Mouse (Mus musculus) heart, embryonic 11.5 days (tissue): Measurements from ENCODE around the gene Rae1. TPM values are rescaled to one million over a fixed set of nuclear protein-coding genes. Genes with fewer than 3 reads are reported as not detected.

Experiments used
- ATAC-seq: fragments of 200-750 bp; cut with Nextera tagmentation; replicated peaks from 2 replicates; pipeline ENCODE4 v1.8.0; 2017; ENCODE audit warnings: moderate library complexity; ENCODE audit not compliant: insufficient number of reproducible peaks, low FRiP score, low TSS enrichment
- H3K27ac ChIP-seq: fragments of 300-500 bp; sonication (generic); 2 replicates; pipeline ENCODE4 v1.5.1; 2014; ENCODE audit warnings: mild to moderate bottlenecking, low read depth, low read length
- H3K27me3 ChIP-seq: fragments of 300-500 bp; sonication (generic); 2 replicates; pipeline ENCODE4 v1.6.1; 2014; ENCODE audit warnings: mild to moderate bottlenecking, low read length, mixed read lengths; ENCODE audit not compliant: control insufficient read depth, insufficient read depth
- H3K36me3 ChIP-seq: fragments of 300-500 bp; sonication (generic); 2 replicates; pipeline ENCODE4 v1.6.1; 2014; ENCODE audit warnings: mild to moderate bottlenecking, low read length, moderate library complexity, mixed read lengths; ENCODE audit not compliant: control insufficient read depth, insufficient read depth
- H3K4me1 ChIP-seq: fragments of 300-500 bp; sonication (generic); 2 replicates; pipeline ENCODE4 v1.6.1; 2014; ENCODE audit warnings: low read length; ENCODE audit not compliant: control insufficient read depth, insufficient read depth
- H3K4me2 ChIP-seq: fragments of 300-500 bp; sonication (generic); 2 replicates; pipeline ENCODE4 v1.6.1; 2014; ENCODE audit warnings: mild to moderate bottlenecking, moderate library complexity
- H3K4me3 ChIP-seq: fragments of 300-500 bp; sonication (generic); 2 replicates; pipeline ENCODE4 v1.5.1; 2014; ENCODE audit warnings: low read depth, low read length
- H3K9ac ChIP-seq: fragments of 300-500 bp; sonication (generic); 2 replicates; pipeline ENCODE4 v1.6.1; 2014; ENCODE audit warnings: mild to moderate bottlenecking, low read depth, low read length, moderate library complexity
- H3K9me3 ChIP-seq: fragments of 300-500 bp; sonication (generic); replicated peaks from 2 replicates; pipeline ENCODE4 v1.6.1; 2016; ENCODE audit warnings: low read length; ENCODE audit not compliant: control insufficient read depth
- WGBS: fragments of 180-500 bp; shearing (Covaris S2); extraction: QIAGEN DNeasy Blood & Tissue Kit; methylation state at CpG from one replicate; pipeline ENCODE4 v1.1.7; 2014; ENCODE audit not compliant: insufficient replicate concordance; 5-methylcytosine and 5-hydroxymethylcytosine counted together
- polyA plus RNA-seq: library from polyadenylated mRNA; unstranded; fragments of >200 nt; fragmentation: Nextera tagmentation; extraction: Ambion mirVana; gene quantifications from 2 replicates; pipeline ENCODE4 v1.2.1, GENCODE M21; 2014

The Rae1 gene
- polyA plus RNA-seq, 1 experiment from 2014 or later = 114 TPM

GRCm38 (mm10) chr2:172965249-172965648 lies 34.7 kb upstream of the Rae1 start:
- no peak overlapping the region for H3K27ac ChIP-seq
- no peaks in the 10 kb centered on the region for H3K36me3 ChIP-seq
- WGBS = 34% methylated on average over 11 of the region's 11 CpGs
- no peaks in the 10 kb centered on the region for H3K27me3 ChIP-seq
- H3K9ac ChIP-seq = no peak overlapping the region; the same call in 1 of the 2 replicates
- peaks cover 4% of the 10 kb centered on the region; the same call in 1 of the 2 replicates for H3K4me1 ChIP-seq
- no peaks in the 10 kb centered on the region for H3K9me3 ChIP-seq
- no peak overlapping the region for H3K4me2 ChIP-seq
- no peak for ATAC-seq
- H3K4me3 ChIP-seq = no peak overlapping the region

GRCm38 (mm10) chr2:172966480-172966879 lies 33.4 kb upstream of the Rae1 start:
- H3K4me1 ChIP-seq = peaks cover 4% of the 10 kb centered on the region; the same call in 1 of the 2 replicates
- no peaks in the 10 kb centered on the region for H3K36me3 ChIP-seq
- H3K4me3 ChIP-seq = no peak overlapping the region
- H3K27ac ChIP-seq = no peak overlapping the region
- no peaks in the 10 kb centered on the region for H3K27me3 ChIP-seq
- H3K9me3 ChIP-seq = no peaks in the 10 kb centered on the region
- H3K9ac ChIP-seq = no peak overlapping the region
- H3K4me2 ChIP-seq = no peak overlapping the region
- 76% methylated on average over 5 of the region's 5 CpGs for WGBS
- ATAC-seq = no peak

- Histone ChIP-seq H3K36me3 (no peaks in the 10 kb centered on the region), H3K4me3 (no peak overlapping the region), H3K27me3 (no peaks in the 10 kb centered on the region), H3K4me2 (no peak overlapping the region), H3K9me3 (no peaks in the 10 kb centered on the region), H3K4me1 (peaks cover 4% of the 10 kb centered on the region; the same call in 1 of the 2 replicates), H3K9ac (no peak overlapping the region), H3K27ac (no peak overlapping the region)
- WGBS = 92% methylated on average over 2 of the region's 2 CpGs
- no peak for ATAC-seq
Measured at GRCm38 (mm10) chr2:172971865-172972264, 28.1 kb upstream of the Rae1 start.

- 19% methylated on average over 7 of the region's 7 CpGs for WGBS
- no peak for ATAC-seq
- H3K4me2 ChIP-seq = no peak overlapping the region
- no peak overlapping the region for H3K9ac ChIP-seq
- H3K4me1 ChIP-seq = peaks cover 16% of the 10 kb centered on the region
- H3K36me3 ChIP-seq = no peaks in the 10 kb centered on the region
- no peaks in the 10 kb centered on the region for H3K9me3 ChIP-seq
- H3K27me3 ChIP-seq = no peaks in the 10 kb centered on the region
- no peak overlapping the region for H3K4me3 ChIP-seq
- no peak overlapping the region for H3K27ac ChIP-seq
Measured at GRCm38 (mm10) chr2:172973806-172974565, 25.9 kb upstream of the Rae1 start.

- Histone ChIP-seq H3K9me3 (no peaks in the 10 kb centered on the region), H3K4me2 (no peak overlapping the region), H3K4me1 (peaks cover 16% of the 10 kb centered on the region), H3K4me3 (no peak overlapping the region), H3K9ac (no peak overlapping the region), H3K27ac (no peak overlapping the region), H3K36me3 (no peaks in the 10 kb centered on the region), H3K27me3 (no peaks in the 10 kb centered on the region)
- 41% methylated on average over 7 of the region's 7 CpGs for WGBS
- no peak; the same call in 1 of the 2 replicates for ATAC-seq
Measured at GRCm38 (mm10) chr2:172974701-172975100, 25.2 kb upstream of the Rae1 start.

- H3K4me2 ChIP-seq = no peak overlapping the region
- H3K27ac ChIP-seq = no peak overlapping the region
- H3K9me3 ChIP-seq = no peaks in the 10 kb centered on the region
- no peaks in the 10 kb centered on the region for H3K36me3 ChIP-seq
- peaks cover 16% of the 10 kb centered on the region for H3K4me1 ChIP-seq
- H3K9ac ChIP-seq = no peak overlapping the region
- ATAC-seq = no peak
- WGBS = 66% methylated on average over 6 of the region's 6 CpGs
- no peaks in the 10 kb centered on the region for H3K27me3 ChIP-seq
- no peak overlapping the region for H3K4me3 ChIP-seq
Measured at GRCm38 (mm10) chr2:172975159-172975558, 24.8 kb upstream of the Rae1 start.

GRCm38 (mm10) chr2:172976661-172977238 lies 23.2 kb upstream of the Rae1 start:
- H3K4me1 ChIP-seq = peaks cover 16% of the 10 kb centered on the region
- H3K4me3 ChIP-seq = no peak overlapping the region
- H3K27me3 ChIP-seq = no peaks in the 10 kb centered on the region
- 0 out of 2 replicates have a peak overlapping the region, but pooled peaks have one; percentile 49 for H3K9ac ChIP-seq
- H3K4me2 ChIP-seq = peak overlapping the region; percentile 52
- H3K9me3 ChIP-seq = no peaks in the 10 kb centered on the region
- H3K36me3 ChIP-seq = no peaks in the 10 kb centered on the region
- ATAC-seq = 0 out of 2 replicates have a peak, but pooled peaks have one; percentile 3
- WGBS = 22% methylated on average over 7 of the region's 7 CpGs
- H3K27ac ChIP-seq = no peak overlapping the region

- no peak for ATAC-seq
- peaks cover 16% of the 10 kb centered on the region for H3K4me1 ChIP-seq
- no peaks in the 10 kb centered on the region for H3K9me3 ChIP-seq
- WGBS = 17% methylated on average over 14 of the region's 14 CpGs
- no peaks in the 10 kb centered on the region for H3K36me3 ChIP-seq
- no peaks in the 10 kb centered on the region for H3K27me3 ChIP-seq
- 0 out of 2 replicates have a peak within 1 kb of the TSS, but pooled peaks have one; percentile 5 for H3K4me3 ChIP-seq
- H3K9ac ChIP-seq = peak within 1 kb of the TSS; percentile 49; the same call in 1 of the 2 replicates
- no peak within 1 kb of the TSS for H3K27ac ChIP-seq
- H3K4me2 ChIP-seq = peak within 1 kb of the TSS; percentile 52
Measured at GRCm38 (mm10) chr2:172977409-172978130, 22.3 kb upstream of the Rae1 start, which contains the start of gene Spo11. TSS of gene Spo11 (plus strand) at chr2:172977700.
